Mouse (Mus musculus): Measurements from ENCODE around the gene Frmd4b. TPM values are rescaled to one million over a fixed set of nuclear protein-coding genes. Genes with fewer than 3 reads are reported as not detected.

Gene Frmd4b
- total RNA-seq, 2 experiments from 2014 or later: 14.9 to 15.1 TPM

DNA sequence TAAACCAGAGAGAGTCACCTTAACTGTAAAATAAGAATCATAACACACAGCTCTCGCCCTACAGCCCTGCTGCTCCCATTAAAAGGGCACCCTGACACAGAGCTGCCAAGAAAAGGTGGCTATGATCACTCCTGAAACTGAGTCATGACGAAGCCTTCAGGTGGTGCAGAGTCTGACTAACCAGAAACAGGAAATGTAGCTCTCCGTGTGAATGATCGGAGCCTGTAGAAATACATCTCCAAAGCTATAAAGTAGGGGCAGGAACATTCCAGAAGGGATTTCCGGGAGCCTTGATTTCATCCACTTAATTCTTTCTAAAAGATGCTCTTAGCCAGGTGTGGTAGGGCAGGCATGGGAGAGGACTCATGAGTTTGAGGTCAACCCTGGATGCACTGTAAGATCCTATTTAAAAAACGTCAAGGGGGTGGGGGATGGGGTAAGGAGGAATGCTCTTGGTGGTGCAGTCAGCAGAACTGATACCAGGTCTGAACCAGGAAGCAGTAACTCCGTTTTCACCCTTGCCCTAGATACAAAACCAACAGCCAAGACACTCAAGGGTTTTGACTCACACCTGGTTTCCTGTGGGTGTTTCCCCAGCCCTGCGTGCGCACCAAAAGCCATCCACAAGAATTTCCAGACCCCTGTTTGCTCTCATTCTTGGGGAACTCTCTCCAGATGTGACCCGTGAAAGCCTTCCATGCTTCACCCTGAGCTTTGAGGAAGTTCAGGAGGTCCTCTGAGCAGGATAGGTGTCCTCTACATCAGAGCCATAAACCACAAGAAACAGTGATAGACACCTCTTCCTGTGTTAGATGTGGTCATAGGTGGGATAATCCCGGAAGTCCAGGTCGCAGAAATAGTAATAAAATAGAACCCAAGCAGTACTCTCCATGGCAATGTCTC, 323.4 kb downstream of the Frmd4b start:
- DNase-seq (ENCODE audit: low spot score in 2 of 2): no peak

DNA sequence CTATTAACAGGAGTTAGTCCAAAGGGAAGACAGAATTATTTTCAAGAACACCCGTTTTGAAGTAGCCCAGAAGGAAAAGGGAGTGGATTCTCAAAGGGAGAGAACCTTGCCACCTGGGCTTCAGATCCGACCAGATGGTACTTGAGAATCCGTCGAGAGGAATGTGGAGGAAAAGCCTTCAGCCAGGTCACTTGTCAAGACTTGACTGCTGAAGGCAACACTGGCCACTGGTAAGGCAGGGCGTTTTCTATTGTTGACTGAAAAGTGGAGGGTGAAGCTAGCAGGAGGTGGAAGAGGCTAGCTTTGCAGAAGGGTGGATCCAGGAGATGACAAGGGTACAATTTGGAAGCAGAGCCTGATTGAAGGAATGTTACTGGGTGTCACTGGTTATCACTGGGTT, 324.4 kb downstream of the Frmd4b start:
- no peak for DNase-seq (ENCODE audit: low spot score in 2 of 2)

DNA sequence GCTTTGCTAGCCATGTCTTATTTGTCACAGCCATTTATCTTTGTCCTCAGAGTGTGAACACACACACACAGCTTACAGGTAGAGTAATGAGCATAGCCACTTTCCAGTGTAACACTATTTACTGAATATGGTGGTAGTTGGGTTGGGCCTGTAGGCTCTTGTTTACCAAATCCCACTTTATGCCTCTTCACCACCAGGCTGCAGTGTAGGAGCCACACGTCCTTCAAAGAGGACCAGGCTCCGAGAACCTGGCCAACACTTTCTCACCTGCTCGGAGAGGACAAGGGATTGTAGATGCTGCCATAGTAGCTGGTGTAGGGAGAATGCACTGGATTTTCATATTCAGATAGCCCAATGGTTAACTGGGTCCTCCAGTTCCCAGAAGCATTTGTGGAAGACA, 325.2 kb downstream of the Frmd4b start:
- DNase-seq (ENCODE audit: low spot score in 2 of 2): no peak

DNA sequence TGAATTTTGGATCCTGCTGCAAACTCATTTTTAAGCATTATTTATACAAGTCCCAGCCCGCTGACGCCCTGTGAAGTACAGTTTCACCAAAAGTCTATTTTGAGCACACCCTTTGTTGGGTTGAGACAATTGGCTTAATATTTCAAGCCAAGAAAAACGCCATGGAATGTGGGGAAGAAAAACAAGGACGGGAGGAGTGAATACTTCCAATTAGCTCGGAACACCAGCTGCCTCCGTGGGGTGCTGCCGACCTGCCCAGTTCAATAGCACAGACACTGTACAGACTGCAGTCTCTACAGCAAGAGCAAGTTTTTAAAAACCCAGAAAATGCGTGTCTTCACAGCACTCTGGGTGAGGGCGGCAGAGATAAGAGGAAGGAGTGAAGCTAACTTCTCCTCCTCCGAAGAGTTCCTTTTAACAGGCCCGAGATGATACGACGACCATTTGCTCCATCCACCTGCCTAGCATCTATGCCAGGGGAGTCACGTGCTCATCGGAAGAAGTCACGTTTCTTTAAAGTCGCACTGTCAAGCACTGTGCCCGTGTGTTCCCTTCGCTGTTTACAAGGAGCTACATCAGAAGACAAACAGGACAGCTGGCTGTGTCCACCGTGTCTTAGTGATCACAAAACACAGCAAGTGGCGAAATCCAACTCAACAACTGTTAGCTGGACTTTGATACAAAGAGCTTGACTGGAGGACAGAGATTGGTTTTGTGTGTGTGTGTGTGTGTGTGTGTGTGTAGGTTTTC, 326.0 kb downstream of the Frmd4b start:
- no peak for DNase-seq (ENCODE audit: low spot score in 2 of 2)

DNA sequence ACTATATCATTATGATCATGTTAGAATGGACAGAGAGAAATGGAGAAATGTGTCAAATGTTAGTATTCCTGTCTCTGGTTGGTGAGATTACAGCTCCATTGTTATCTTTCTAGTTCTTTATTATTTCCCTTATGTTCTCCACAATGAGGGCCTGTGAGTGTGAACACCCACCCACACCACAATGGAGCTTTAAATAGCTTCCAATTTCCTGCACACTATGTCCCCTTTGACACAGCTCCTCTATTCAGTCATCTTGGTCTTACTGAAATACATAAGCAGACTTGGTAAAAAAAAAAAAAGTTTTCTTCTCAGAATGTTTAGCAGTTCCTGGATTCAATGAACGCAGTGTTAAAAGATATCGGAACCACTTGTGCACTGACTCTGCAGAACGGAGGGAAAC, 326.7 kb downstream of the Frmd4b start:
- no peak for DNase-seq (ENCODE audit: low spot score in 2 of 2)

DNA sequence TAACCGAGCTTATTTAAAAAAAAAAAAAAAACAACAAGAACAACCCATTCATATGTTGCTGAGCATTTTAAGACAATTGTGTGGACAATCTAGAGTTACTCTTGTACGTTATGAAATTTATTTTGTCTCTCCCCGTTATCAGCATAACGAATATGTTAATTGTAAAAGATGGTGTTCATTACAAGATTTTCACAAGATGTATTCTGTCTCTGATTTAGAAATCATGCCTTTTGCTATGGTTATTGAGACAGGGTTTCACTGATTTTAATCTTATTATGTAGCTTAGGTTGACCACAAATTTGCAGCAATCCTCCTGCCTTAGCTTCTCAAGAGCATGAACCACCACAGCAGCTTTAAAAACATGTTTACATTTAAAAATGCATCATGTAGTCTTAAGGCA, 327.5 kb downstream of the Frmd4b start:
- no peak for DNase-seq (ENCODE audit: low spot score in 2 of 2)

DNA sequence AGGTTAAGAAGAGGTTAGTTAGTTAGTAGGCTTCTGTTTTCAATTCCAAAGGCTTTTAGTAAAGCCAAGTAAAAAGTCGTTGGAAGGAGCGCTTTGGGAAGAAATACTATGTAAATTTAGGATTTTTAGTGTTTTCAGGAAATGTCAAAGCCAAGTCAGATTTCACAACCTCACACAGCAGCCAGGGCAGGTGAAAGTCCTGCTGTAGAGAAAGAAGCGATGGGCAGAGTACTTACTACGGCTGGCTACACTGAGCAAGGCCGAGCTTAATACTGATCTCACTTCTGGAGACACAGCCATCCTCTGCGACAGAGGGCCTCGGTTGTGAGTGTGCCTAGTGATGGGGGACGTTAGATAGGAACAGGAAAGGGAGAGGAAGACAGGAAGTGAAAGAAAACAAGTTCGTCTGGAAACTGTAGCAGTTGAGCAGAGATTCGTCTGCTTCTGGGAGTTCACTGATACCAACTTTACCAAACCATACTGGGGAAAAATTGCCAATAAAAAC, 328.0 kb downstream of the Frmd4b start:
- no peak for DNase-seq (ENCODE audit: low spot score in 2 of 2)

DNA sequence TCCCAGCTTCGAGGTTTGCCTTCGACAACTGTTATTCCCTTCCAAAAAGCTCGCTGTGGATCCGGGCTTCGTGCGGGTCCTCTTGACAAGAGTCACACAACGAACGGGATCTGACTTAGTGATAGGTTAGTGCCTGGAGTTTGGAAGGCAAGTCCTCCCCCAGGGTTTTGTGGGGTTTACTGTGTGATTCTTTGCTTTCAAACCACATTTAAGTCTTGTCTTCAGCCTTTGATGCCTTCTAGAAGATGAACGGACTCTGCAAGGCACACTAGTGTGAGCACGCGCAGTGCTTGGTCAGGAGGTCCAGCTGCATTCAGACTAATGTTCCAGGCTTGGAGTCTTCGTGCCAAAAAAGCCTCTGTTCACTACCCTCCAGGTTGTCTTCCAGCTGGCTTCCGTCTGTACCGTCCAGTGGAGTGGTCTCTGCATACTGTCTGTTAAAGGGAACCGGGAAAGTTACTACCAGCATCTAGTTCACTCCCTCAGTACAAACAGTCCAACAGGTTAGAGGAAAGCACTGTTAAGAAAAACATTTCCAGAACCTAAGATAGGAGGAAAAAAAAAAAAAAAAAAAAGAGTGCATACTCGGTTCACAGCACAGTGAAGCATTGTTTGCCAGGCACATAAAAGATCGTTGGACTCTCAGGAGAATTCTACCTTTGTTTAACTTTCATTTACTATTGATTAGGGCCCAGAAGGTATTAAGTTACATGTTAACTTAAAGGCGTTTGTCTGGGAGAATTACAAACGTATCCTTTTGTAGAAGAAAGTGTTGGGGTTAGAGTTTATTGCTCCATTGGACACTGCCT, 329.1 kb downstream of the Frmd4b start:
- DNase-seq (ENCODE audit: low spot score in 2 of 2): no peak

DNA sequence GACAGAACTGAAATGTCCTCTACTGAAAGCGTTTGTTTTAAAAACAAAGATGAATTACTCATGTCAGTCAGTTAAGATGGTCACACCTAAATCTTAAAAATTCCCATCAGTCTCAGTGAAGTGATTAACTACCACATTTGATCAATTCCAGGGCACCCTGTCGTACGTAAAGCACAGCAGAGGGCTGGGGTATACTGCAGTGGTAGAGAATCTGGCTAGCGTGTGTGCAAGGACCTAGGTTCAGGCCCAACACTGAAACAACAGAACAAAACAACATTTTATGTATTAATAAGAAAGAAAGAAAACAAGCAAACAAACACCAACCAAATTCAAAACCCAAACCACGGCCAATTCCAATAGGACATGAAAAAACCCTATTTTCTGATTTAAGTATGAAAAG, 331.0 kb downstream of the Frmd4b start:
- no peak for DNase-seq (ENCODE audit: low spot score in 2 of 2)

DNA sequence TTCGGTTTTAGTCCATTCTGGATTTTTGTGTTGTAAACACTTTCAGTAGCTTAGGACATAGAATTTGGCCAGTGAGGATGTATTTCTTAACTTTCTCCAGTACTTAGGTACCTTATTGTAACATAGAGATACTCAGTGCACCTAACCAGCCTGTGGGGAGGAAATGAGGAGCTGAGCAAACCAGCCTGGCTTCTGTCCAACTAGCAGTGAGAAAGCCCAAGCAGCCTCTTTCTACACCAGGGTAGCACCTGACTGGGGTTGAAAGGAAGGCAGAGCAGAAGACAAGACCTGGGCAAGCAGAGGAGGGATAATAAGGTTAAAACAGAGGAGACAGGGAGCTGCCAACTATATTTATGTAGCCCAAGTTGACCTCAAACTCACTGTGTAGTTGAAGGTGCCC, 333.7 kb downstream of the Frmd4b start:
- no peak for DNase-seq (ENCODE audit: low spot score in 2 of 2)

DNA sequence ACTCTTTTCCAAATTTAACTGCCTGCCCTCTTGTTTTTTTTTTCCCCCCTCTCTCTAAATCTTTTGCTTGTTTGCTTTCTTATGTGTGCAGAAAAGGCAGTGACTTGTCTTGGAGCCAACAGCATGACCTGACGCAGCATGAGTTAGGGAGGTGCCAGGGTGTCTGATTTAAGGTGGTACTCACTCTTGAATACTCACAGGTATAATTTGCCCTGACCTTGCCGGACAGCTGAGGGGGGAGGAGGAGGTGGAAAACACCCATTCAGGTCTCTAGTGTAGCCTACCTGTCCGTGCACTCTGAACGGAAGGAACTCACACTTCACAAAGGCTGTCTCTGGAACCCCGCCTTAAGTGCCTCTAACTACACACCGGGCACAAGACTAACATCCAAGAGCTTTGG, 338.5 kb downstream of the Frmd4b start:
- no peak for DNase-seq (ENCODE audit: low spot score in 2 of 2)

DNA sequence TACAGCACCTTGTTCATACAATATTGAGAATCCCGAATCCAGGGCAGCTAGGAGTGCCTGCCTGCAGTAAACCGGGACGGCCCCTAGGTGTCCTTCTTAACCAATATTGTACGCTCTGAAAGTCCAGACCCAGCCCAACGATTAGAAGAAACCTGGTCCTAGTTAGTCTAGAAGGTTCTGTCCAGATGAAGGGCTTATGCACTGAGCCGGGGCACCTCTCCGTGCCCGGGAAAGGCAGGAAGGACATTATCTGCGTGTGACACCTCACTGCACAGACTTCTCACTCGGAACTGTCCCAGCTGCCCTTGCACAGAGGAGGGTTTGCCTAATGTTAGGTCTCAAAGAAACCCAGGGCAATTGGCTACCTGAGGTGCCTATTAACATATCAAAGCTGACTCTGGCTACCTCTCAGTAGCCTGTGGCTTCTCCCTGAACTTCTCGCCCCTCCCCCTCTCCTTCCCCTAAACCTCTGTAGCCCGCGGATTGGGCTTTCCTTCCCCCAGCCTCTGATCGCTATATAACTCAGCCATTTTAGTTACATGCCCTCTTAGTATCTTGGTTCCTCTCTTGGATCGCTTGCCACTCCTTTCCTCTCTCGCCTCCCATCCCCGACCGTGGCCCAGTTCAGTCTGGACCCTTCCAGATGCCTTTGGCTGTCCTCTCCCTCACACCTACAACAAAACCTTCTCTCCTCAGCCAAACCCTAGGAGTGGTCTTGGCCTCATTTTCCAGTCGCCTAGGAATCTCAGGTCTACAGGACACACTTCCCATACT, 339.1 kb downstream of the Frmd4b start:
- DNase-seq (ENCODE audit: low spot score in 2 of 2): peak; percentile 79 to 82

DNA sequence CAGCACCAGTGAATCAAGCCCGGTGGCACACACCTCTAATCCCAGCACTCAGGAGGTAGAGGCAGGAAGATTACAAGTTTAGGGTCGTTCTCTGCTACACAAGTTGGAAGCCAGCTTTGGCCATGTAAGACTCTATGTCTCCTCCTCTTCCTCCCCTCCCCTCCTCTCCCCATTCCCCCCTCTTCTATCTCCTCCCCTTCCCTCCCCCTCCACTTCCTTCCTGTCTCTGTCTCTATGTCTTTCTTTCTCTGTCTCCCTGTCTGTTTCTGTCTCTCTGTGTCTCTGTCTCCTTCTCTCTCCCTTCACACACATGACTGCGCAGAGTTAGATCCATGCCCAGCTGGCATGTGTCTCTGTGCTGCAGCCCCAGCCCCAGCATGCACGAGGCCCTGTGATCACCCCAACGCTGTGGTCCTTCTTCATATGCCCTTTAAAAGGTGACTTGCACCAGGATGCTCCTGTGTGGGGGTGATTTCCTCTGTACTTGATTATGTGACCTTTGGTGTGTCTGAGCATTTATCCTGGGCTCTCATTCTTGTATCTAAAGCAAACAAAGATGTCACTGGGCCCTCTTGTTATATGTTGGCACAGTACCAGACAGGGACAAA, 340.3 kb downstream of the Frmd4b start:
- no peak for DNase-seq (ENCODE audit: low spot score in 2 of 2)

DNA sequence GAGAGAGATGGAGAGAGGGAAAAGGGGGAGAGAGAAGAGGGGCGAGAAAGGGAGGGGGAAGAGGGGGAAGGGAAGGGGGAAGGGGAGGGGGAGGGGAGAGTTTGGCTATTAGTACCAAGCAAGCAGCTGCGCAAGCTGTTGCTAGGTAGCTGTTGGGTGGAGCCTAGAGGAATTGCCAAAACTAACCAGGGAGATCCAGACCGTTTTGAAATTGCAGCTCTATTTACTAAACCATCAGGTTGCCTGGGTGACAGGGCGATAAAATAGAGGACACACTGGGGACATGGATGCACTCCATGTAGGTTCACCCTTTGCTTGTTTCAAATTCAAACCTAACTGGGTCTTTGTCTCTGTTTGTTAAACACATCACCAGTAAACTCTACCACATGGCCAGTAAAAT, 341.0 kb downstream of the Frmd4b start:
- DNase-seq (ENCODE audit: low spot score in 2 of 2): no peak

DNA sequence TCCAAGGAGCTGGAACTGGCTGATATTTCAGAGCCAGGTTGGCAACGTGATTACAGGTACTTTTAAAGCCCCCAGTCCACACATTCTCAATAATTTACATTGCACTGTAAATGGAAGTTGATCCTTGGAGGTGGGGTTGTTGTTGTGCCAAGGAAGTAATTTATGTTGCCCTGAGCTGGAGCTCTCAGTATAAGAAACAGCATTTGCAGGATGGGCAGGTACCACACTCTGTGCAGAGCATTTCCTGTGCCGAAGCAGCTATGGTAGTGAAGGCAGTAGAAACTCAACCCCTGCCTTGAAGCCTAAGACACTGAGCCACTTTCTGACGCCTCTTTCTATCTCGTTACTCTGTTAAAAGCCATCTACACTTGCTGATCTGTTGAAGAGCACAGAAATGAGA, 341.6 kb downstream of the Frmd4b start:
- DNase-seq (ENCODE audit: low spot score in 2 of 2): no peak

DNA sequence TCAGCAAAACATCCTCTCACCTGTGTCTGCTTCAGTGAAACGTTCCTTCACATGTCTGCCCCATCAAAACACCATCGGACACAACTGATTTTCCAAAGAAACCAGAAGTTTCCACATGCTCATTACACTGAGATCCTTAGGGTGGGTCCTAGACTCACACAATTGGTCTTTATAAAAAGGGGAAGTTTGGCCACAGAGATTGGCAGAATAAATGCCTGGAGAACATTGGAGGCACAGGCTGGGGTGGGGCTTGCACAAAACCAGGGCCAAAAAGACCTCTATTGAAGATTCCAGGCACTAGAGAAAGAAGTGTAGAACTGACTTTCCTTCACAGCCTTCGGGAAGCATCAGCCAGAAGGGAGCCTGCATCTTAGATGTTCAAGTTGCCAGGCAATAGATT, 343.6 kb downstream of the Frmd4b start:
- no peak for DNase-seq (ENCODE audit: low spot score in 2 of 2)

DNA sequence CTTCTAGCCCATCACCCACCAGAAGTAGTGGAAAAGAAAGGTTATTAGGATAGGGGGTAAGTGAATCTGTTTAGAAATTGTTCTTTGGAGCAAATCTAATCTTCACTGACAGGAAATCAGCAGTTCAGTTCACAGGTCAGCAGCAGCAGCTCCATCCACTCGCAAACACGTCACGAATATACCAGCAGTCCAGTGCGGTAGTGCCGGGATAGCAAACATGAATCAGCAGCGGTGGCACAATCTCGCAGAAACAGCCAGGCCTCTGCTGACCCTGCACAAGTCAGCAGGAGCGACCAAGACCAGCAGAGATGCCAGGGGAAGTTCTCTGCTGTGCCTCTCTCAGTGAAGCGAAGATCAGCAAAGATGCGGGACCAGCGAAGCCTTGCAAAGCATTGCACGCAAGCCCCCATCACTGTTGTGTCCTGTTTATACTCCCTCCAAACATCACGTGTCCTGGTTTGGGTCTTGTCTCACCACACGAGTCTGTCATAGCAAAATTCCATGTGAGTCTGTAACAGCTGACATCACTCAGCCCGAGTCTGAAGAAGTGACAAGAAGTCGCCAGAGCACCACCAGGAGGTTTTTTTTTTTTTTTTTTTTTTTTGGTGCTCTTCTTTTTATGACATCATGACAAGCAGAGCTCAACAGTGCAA, 344.2 kb downstream of the Frmd4b start:
- no peak for DNase-seq (ENCODE audit: low spot score in 2 of 2)

DNA sequence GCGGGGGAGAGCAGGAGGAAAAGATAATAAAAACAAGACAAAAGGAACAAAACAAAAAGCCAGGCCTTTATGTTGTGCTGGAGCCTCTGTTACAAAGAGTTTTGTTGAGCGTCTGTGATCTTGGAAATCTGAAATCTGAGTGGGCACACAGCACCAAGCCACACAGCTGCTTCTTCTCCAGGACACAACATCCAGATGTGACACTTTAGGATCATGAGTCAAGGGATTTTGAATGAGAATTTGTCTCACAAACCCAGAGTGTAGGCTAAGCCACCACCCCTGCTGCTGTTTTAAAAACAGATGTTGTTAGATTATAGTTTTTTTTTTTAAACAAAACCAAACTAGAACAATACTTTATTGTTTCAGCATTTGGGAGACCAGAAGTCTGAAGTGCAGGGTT, 345.0 kb downstream of the Frmd4b start:
- DNase-seq (ENCODE audit: low spot score in 2 of 2): no peak

DNA sequence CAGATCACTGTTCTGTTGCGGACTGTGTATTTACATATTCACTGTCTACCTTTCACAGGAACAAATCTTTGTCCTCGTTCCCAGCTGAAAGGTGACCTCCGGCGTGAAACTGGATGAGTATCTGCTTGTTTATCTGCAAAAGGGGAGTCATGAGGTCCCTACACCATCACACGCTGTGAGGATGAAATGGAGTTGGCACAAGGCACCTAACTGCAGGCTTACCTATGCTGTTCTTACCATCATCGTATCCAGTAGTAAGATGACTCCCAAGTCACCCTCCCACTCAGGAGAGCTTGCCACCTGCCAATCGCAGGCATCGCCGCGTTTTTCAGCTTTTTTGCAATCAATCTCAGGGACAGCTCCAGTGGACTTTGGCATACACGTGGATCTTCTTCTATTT, 347.7 kb downstream of the Frmd4b start:
- DNase-seq (ENCODE audit: low spot score in 2 of 2): no peak

DNA sequence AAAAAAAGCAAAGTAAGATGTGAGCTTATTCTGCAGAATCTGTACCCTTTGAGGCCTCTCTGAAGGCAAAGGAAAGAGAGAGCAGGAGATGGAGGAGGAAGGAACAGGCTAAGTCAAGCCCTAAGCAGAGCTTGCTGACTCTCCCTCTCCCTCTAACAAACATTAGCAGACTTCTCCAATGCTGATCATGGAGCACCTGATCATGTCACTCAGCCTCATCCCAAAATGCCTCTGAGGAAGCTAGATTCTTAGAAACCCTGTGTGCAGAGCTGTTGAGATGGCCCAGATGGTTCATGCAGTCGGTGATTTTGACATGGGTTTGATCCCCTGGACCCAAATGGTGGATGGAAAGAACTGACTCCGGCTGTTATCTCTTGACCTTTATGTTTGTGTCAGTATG, 350.2 kb downstream of the Frmd4b start:
- DNase-seq (ENCODE audit: low spot score in 2 of 2): no peak

All from left cerebral cortex, adult 18-20 months (tissue).